Mouse (Mus musculus) forebrain, embryonic 16.5 days (tissue): ENCODE results near the gene Tspan15. TPM values are rescaled to one million over a fixed set of nuclear protein-coding genes. Genes with fewer than 3 reads are reported as not detected.

ENCODE experiments used
- ATAC-seq: fragments of 200-750 bp; cut with Nextera tagmentation; 2 replicates; pipeline ENCODE4 v1.8.0; 2017; ENCODE audit warnings: mild to moderate bottlenecking, moderate library complexity
- H3K27ac ChIP-seq: fragments of 300-500 bp; sonication (generic); 2 replicates; pipeline ENCODE4 v1.5.1; 2014; ENCODE audit warnings: low read length, control low read depth
- H3K27me3 ChIP-seq: fragments of 300-500 bp; sonication (generic); replicated peaks from 2 replicates; pipeline ENCODE4 v1.6.1; 2014; ENCODE audit warnings: low read length; ENCODE audit not compliant: control insufficient read depth, insufficient read depth
- H3K36me3 ChIP-seq: fragments of 300-500 bp; sonication (generic); 2 replicates; pipeline ENCODE4 v1.6.1; 2014; ENCODE audit not compliant: control insufficient read depth, insufficient read depth
- H3K4me1 ChIP-seq: fragments of 300-500 bp; sonication (generic); replicated peaks from 2 replicates; pipeline ENCODE4 v1.6.1; 2014; ENCODE audit warnings: low read length; ENCODE audit not compliant: control insufficient read depth, insufficient read depth
- H3K4me2 ChIP-seq: fragments of 300-500 bp; sonication (generic); 2 replicates; pipeline ENCODE4 v1.6.1; 2014; ENCODE audit warnings: mild to moderate bottlenecking, low read length, control low read depth
- H3K4me3 ChIP-seq: fragments of 300-500 bp; sonication (generic); replicated peaks from 2 replicates; pipeline ENCODE4 v1.5.1; 2014; ENCODE audit warnings: mild to moderate bottlenecking, low read length, control low read depth
- H3K9ac ChIP-seq: fragments of 300-500 bp; sonication (generic); replicated peaks from 2 replicates; pipeline ENCODE4 v1.6.1; 2014; ENCODE audit warnings: low read depth, low read length, control low read depth
- H3K9me3 ChIP-seq: fragments of 300-500 bp; sonication (generic); 2 replicates; pipeline ENCODE4 v1.6.1; 2016; ENCODE audit warnings: low read length; ENCODE audit not compliant: control insufficient read depth
- WGBS: fragments of 180-500 bp; shearing (Covaris S2); extraction: QIAGEN DNeasy Blood & Tissue Kit; methylation state at CpG from one replicate; pipeline ENCODE4 v1.1.7; 2014; 5-methylcytosine and 5-hydroxymethylcytosine counted together
- polyA plus RNA-seq: library from polyadenylated mRNA; unstranded; fragments of >200 nt; fragmentation: Nextera tagmentation; extraction: Ambion mirVana; gene quantifications from 2 replicates; pipeline ENCODE4 v1.2.1, GENCODE M21; 2015

Tspan15 gene
- polyA plus RNA-seq, 1 experiment from 2014 or later = 15.4 TPM

DNA sequence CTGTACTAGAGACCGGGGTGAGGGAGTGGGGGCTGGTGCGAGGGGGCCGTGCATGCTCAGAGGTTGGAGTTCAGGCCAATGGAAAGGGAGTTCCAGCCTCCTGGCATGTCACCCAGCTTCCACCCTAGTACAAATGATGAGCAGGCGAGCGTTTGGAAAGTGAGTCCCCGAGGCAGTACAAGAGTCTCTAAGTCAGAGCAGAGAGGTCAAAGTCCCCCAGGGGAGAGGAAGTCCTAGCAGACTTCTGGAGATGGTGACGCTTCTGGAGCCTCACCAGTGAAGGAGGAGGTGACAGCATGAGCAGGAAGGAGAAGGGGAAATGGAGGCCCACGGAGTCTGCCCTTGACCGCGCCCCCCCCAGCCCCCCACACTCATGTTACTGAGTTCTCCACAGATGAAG, 68.6 kb downstream of the Tspan15 start:
- Histone ChIP-seq H3K9ac (no peak overlapping the region), H3K27me3 (no peaks in the 10 kb centered on the region), H3K4me3 (no peak overlapping the region), H3K4me1 (no peaks in the 10 kb centered on the region), H3K4me2 (no peak overlapping the region), H3K9me3 (no peaks in the 10 kb centered on the region), H3K27ac (no peak overlapping the region), H3K36me3 (no peaks in the 10 kb centered on the region)
- no peak for ATAC-seq
- WGBS = 65% methylated on average over 10 of the region's 10 CpGs

DNA sequence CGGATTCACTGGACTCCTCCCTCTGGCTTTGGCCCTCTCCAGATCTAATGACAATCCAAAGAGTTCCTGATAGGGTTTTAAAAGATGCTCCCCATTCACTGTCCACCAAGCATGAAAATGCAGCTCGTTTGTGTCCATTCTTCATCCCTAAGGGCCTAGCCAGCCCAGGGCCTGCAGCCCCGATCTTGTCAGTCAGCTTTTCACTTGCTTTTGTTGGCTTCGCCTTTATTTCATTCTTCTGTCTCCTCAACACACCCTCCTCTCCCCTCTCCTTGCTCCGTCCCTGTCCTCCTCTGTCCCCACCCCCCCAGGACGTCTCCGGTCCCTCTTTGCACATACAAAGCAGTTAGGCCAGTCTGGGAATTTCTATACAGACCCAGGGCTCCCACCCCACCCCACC, 81.1 kb downstream of the Tspan15 start:
- H3K36me3 ChIP-seq = no peaks in the 10 kb centered on the region
- H3K4me1 ChIP-seq = no peaks in the 10 kb centered on the region
- H3K4me2 ChIP-seq = no peak overlapping the region
- 9% methylated on average over 7 of the region's 7 CpGs for WGBS
- H3K9ac ChIP-seq = no peak overlapping the region
- no peak overlapping the region for H3K4me3 ChIP-seq
- ATAC-seq = no peak
- no peak overlapping the region for H3K27ac ChIP-seq
- no peaks in the 10 kb centered on the region for H3K27me3 ChIP-seq
- 0 out of 2 replicates have a peak, but pooled peaks cover 5% of the 10 kb centered on the region for H3K9me3 ChIP-seq

DNA sequence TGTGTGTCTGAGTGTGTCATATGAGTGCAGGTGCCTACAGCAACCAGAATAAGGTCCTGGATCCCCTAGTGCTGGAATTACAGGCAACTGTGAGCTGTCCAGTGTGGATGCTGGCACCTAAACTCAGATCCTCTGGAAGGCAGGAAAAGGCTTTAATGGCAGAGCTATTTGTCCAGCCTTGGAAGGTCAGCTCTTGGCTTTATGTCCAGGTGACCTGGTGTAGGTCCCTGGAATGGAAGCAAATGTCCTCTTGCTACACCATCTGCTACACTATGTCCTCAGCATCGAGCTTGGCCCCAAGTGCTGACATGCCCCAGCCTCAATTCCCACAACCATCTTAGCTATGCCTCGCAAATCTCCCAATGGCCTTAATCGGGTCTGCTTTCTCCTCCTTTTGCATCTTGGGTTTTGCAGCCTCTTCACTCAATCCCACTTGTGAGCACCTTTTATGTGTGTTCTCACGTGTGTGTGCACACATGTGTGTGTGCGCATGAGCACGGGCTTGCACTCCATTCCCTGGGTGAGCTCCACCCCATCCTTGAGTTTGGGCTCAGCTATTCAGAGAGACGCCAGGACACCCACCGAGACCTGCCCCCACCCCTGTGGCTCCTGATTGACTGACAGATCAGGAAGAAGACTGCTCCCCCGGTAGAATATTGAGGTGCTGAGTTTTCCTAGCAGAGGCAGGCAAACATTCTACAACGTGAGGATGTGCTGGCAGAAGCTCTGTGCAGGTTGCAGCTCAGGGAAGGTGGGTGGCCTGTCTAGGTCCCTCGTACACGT, 83.4 kb downstream of the Tspan15 start:
- Histone ChIP-seq H3K4me2 (no peak overlapping the region), H3K27ac (no peak overlapping the region), H3K27me3 (no peaks in the 10 kb centered on the region), H3K9me3 (no peaks in the 10 kb centered on the region), H3K4me1 (no peaks in the 10 kb centered on the region), H3K36me3 (no peaks in the 10 kb centered on the region), H3K4me3 (no peak overlapping the region), H3K9ac (no peak overlapping the region)
- ATAC-seq = no peak
- WGBS = 48% methylated on average over 12 of the region's 12 CpGs

DNA sequence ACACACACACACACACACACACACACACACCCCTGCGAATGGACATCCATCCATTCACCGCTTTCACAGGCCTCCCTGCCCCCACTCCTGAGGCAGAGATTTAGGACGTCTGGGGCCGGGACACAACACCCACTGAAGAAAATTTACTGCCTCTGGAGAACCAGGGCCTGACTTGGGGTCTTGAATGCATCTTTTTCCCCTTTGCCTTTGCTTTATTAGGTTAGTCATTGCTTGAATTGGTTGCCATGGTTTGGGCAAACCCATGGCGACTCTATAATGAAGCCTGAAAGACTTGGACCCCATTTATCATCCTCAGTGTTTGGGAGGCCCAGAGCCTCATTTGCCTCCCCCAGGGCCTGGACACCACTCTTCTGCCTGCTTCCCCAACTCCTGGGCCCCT, 85.1 kb downstream of the Tspan15 start:
- WGBS = 55% methylated on average over 5 of the region's 5 CpGs
- Histone ChIP-seq H3K9ac (no peak overlapping the region), H3K27me3 (0 out of 2 replicates have a peak, but pooled peaks cover 3% of the 10 kb centered on the region), H3K4me2 (no peak overlapping the region), H3K27ac (no peak overlapping the region), H3K4me3 (no peak overlapping the region), H3K9me3 (no peaks in the 10 kb centered on the region), H3K36me3 (no peaks in the 10 kb centered on the region), H3K4me1 (no peaks in the 10 kb centered on the region)
- no peak for ATAC-seq

DNA sequence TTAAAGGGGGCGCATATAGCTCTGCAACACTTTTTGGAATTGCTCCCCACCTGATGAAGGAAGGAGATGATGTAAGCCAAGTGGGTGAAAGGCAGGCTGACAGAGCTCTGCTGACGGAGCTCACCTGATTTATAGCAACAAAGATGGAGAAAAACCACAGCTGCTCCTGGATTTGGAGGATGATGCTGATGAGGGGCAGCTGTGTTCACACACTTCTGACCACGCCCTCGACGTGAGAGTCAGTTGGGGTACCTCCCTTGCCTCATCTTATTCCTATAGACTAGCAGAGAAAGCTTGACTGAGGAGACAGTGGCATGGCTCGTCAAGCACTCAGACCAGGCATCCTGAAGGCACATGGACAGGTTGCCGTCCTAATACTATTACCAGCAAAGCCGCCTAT, 87.2 kb downstream of the Tspan15 start, which contains the start of gene Fam241b:
Gene Fam241b (minus strand): TSS at position 101 of the 400 bp plus-strand sequence.
- H3K9ac ChIP-seq = no peak within 1 kb of the TSS
- H3K27me3 ChIP-seq = 0 out of 2 replicates have a peak, but pooled peaks cover 3% of the 10 kb centered on the region
- H3K4me2 ChIP-seq = no peak within 1 kb of the TSS
- no peaks in the 10 kb centered on the region for H3K9me3 ChIP-seq
- no peak for ATAC-seq
- no peak within 1 kb of the TSS for H3K4me3 ChIP-seq
- WGBS = 72% methylated on average over 8 of the region's 8 CpGs
- no peak within 1 kb of the TSS for H3K27ac ChIP-seq
- H3K36me3 ChIP-seq = no peaks in the 10 kb centered on the region
- no peaks in the 10 kb centered on the region for H3K4me1 ChIP-seq

DNA sequence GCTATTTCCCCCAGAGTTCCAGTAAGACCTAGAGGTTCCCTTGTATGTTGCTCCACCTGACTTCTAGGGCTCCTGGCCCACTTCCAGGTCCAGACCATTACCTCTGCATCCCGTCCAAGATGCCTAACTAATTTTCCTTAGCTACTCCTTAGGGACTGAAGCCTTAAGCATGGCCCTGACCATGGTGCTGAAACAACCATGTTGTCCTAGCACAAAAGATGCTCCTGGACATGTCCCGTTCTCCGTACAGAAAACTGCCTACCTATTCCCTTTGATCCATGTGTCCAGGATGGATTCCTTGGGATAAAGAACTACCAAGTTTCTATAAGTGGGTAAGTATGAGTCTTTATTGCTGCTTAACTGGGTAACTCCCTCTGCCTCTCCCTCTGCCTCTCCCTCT, 93.0 kb downstream of the Tspan15 start:
- peaks cover 5% of the 10 kb centered on the region; the same call in 1 of the 2 replicates for H3K4me1 ChIP-seq
- peaks cover 42% of the 10 kb centered on the region for H3K27me3 ChIP-seq
- no peak overlapping the region for H3K9ac ChIP-seq
- no peak overlapping the region for H3K4me3 ChIP-seq
- no peaks in the 10 kb centered on the region for H3K9me3 ChIP-seq
- H3K4me2 ChIP-seq = no peak overlapping the region
- ATAC-seq = no peak
- no peaks in the 10 kb centered on the region for H3K36me3 ChIP-seq
- WGBS = 29% methylated on average over 3 of the region's 3 CpGs
- H3K27ac ChIP-seq = no peak overlapping the region

DNA sequence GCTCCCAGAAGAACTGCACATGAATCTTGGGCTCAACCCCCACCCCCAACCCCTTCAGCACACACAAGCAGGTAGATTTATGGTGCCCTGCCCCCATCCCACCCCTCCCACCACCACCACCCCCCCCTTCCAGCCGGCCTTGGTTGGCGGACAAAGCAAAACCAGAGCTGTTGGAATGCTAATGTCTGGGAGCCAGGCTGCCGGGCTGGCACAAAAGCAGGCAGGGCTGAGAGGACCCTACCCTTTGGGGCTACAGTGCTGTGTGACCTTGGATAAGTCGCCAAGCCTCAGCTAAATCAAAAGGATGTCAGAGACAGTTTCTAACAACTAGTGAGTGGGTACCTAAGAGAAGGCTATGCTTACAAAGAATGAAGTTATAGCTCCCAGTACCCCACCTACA, 93.9 kb downstream of the Tspan15 start:
- H3K4me2 ChIP-seq = no peak overlapping the region
- no peak for ATAC-seq
- H3K9ac ChIP-seq = no peak overlapping the region
- no peak overlapping the region for H3K4me3 ChIP-seq
- no peaks in the 10 kb centered on the region for H3K36me3 ChIP-seq
- 3% methylated on average over 4 of the region's 4 CpGs for WGBS
- no peaks in the 10 kb centered on the region for H3K9me3 ChIP-seq
- peaks cover 51% of the 10 kb centered on the region for H3K27me3 ChIP-seq
- H3K4me1 ChIP-seq = peaks cover 10% of the 10 kb centered on the region
- H3K27ac ChIP-seq = no peak overlapping the region

DNA sequence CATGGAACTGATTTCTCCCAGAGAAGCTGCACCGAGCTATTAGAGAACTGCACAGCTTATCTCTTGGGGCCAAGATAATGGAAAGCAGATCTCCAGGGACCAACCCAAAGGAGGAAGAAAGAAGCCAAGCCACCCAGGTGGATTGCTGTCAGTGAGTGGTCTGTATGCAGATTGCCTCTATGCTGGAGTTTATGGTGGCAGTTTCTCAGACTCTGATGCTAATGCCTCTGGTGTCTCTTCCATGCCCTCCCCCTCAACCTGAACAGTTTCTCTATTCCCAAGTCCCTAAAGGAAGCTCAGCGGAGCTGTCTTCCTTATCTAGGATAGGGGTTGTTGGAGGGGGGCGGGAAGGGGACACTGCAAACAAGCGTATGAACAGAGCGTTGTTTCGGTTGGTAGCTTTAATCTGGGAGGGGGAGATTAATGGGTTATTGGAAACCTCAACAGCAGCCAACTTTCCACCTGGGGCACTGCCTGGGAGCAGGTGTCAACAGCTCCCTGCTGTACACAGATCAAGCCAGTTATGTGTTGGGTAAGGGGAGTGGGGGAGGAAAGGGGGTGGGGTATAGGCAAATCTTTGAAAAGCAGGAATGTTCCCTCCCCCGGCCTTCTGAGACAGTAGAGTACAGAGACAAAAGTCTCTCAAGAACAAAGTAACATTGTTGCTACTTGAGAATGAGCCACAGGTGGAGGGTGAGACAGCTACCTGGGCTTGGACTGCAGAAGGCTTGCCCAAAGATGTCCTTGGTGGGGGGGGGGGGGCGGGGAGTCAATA, 95.2 kb downstream of the Tspan15 start:
- Histone ChIP-seq H3K27ac (no peak overlapping the region), H3K27me3 (peaks cover 59% of the 10 kb centered on the region), H3K9ac (no peak overlapping the region), H3K4me2 (no peak overlapping the region), H3K9me3 (no peaks in the 10 kb centered on the region), H3K4me3 (no peak overlapping the region), H3K4me1 (peaks cover 10% of the 10 kb centered on the region), H3K36me3 (no peaks in the 10 kb centered on the region)
- WGBS = 3% methylated on average over 8 of the region's 8 CpGs
- no peak for ATAC-seq
